Mouse (Mus musculus) hindbrain, embryonic 14.5 days (tissue): ENCODE data around the gene Sprr2a2. TPM values are rescaled to one million over a fixed set of nuclear protein-coding genes. Genes with fewer than 3 reads are reported as not detected.
"Not testable (repeated sequence)": the region's sequence is repeated elsewhere in the genome, so short reads cannot be mapped to it uniquely, and the experiment has no call there.

Experiments
- ATAC-seq: fragments of 200-750 bp; cut with Nextera tagmentation; 2 replicates; pipeline ENCODE4 v1.8.0; 2017; ENCODE audit warnings: moderate number of reproducible peaks, mild to moderate bottlenecking, moderate TSS enrichment, moderate library complexity; ENCODE audit not compliant: low FRiP score
- DNase-seq: peaks from one replicate; pipeline ENCODE4 v3.0.0-alpha.2; 2015; ENCODE audit warnings: low spot score
- H3K27ac ChIP-seq: fragments of 300-500 bp; sonication (generic); 2 replicates; pipeline ENCODE4 v1.5.1; 2014; ENCODE audit warnings: mild to moderate bottlenecking, moderate library complexity
- H3K27me3 ChIP-seq: fragments of 300-500 bp; sonication (generic); 2 replicates; pipeline ENCODE4 v1.6.1; 2014; ENCODE audit warnings: mild to moderate bottlenecking, low read length, mixed read lengths; ENCODE audit not compliant: control insufficient read depth, insufficient read depth
- H3K36me3 ChIP-seq: fragments of 300-500 bp; sonication (generic); replicated peaks from 2 replicates; pipeline ENCODE4 v1.6.1; 2014; ENCODE audit not compliant: control insufficient read depth, insufficient read depth
- H3K4me1 ChIP-seq: fragments of 300-500 bp; sonication (generic); replicated peaks from 2 replicates; pipeline ENCODE4 v1.6.1; 2014; ENCODE audit warnings: antibody characterized with exemption, low read length, mixed read lengths; ENCODE audit not compliant: control insufficient read depth, insufficient read depth
- H3K4me2 ChIP-seq: fragments of 300-500 bp; sonication (generic); replicated peaks from 2 replicates; pipeline ENCODE4 v1.6.1; 2014; ENCODE audit warnings: mild to moderate bottlenecking, moderate library complexity
- H3K4me3 ChIP-seq: fragments of 300-500 bp; sonication (generic); replicated peaks from 2 replicates; pipeline ENCODE4 v1.5.1; 2014; ENCODE audit warnings: mild to moderate bottlenecking, low read length
- H3K9ac ChIP-seq: fragments of 300-500 bp; sonication (generic); 2 replicates; pipeline ENCODE4 v1.6.1; 2014
- H3K9me3 ChIP-seq: fragments of 300-500 bp; sonication (generic); 2 replicates; pipeline ENCODE4 v1.6.1; 2016; ENCODE audit warnings: low read length; ENCODE audit not compliant: control insufficient read depth
- WGBS: fragments of 180-500 bp; shearing (Covaris S2); extraction: QIAGEN DNeasy Blood & Tissue Kit; methylation state at CpG from one replicate; pipeline ENCODE4 v1.1.7; 2014; 5-methylcytosine and 5-hydroxymethylcytosine counted together
- polyA plus RNA-seq: library from polyadenylated mRNA; unstranded; fragments of >200 nt; fragmentation: Nextera tagmentation; extraction: Ambion mirVana; gene quantifications from 2 replicates; pipeline ENCODE4 v1.2.1, GENCODE M21; 2014

Sprr2a2 gene
- polyA plus RNA-seq, 1 experiment from 2014 or later, result not detected

DNA sequence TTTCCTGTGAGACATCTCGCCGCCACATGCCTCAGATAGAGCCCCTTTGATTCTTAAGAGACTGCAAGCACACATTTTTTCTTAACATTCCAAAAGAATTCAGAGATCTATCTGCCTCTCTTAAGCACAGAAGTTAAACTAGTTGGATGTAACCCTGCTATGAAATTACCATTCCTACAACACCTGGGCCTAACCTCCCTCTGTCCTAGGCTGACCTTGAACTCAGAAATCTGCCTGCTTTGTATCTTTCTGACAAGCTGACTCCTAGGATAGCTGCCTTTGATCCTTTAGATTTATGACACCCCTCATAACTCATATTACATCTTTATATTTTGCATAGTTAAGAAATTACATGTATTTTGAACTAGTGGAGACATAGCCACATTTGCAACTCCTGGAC lies 47.7 kb downstream of the Sprr2a2 start:
- not testable (repeated sequence) for H3K4me3 ChIP-seq, H3K36me3 ChIP-seq, DNase-seq, H3K4me1 ChIP-seq, H3K27ac ChIP-seq, H3K9ac ChIP-seq, H3K27me3 ChIP-seq, H3K4me2 ChIP-seq, H3K9me3 ChIP-seq
- ATAC-seq, result 0 out of 2 replicates have a peak, but pooled peaks have one; percentile 33
- WGBS, result no CpG with 5 or more reads among the region's 2 CpGs

DNA sequence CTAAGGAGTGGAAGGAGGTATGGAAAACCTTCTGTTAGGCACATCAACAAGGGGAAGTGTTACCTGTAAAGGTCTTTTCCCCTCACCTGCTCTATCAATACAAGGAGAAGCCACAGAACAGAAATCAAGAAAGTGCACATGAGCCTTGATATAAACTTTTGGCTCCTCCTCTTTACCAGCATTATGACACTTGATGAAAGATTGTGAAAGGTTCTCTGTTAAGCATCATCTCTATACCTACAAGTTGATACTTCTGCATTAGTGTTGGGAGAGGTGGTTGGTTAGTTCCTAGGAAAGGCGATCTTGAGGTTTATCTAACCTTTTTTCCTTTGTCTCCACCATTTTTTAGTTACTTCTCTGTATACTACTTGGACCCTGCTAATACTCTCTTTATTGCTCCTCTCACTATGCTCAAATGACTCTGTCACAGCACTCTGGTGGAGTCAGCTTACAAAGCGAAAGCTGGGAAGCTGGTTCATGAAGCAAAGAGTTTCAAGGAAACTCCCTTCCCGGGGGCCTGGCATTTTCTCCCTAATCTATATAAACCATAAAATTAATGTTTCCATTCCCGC lies 55.8 kb downstream of the Sprr2a2 start:
- not testable (repeated sequence) for H3K4me2 ChIP-seq, H3K27me3 ChIP-seq, H3K4me1 ChIP-seq, H3K27ac ChIP-seq, H3K36me3 ChIP-seq, H3K9ac ChIP-seq, H3K9me3 ChIP-seq, H3K4me3 ChIP-seq, DNase-seq
- 0 out of 2 replicates have a peak, but pooled peaks have one; percentile 7 for ATAC-seq
- WGBS, result no CpG with 5 or more reads among the region's 4 CpGs

DNA sequence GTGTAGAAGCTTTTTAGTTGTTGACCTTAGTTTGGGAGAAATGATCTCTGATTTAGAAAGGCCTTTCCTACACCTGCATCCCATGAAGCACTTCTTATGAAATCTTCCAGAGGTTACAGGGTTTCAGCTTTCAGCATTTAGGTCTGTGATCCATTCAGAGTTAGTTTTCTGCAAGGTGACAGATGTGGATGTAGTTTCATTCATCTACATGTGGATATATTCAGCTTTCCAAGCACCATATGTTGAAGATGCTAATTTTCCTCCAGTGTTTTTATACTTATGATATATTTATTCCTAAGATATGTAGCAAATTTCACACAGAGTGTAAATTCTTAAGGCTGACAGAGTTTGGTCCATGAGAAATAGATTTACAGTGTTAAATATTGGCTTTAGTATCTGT lies 57.8 kb downstream of the Sprr2a2 start:
- not testable (repeated sequence) for H3K36me3 ChIP-seq, H3K27me3 ChIP-seq, H3K4me3 ChIP-seq, H3K4me1 ChIP-seq, H3K27ac ChIP-seq, ATAC-seq, DNase-seq, H3K9ac ChIP-seq, H3K4me2 ChIP-seq, H3K9me3 ChIP-seq

DNA sequence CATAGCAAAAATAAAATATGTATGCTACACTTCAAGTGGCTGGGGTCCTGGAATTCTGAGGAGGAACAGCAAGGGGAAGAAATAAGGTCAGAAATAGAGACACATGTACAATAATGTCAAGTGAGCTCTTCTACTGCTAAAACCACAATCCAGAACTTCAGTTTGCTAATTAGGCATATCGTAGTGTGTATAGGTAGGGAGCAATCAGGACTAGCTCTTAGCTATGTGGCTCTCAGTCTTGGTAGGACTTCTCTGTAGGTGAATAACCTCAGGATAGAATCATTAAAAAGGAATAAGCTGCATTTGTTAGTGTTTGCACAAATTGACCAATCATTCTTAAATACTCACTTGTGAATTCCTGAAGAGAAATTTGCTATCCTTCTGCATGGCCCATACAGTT lies 58.3 kb downstream of the Sprr2a2 start:
- H3K4me1 ChIP-seq, H3K4me2 ChIP-seq, H3K4me3 ChIP-seq, H3K9ac ChIP-seq, DNase-seq, H3K27ac ChIP-seq, H3K27me3 ChIP-seq, ATAC-seq, H3K9me3 ChIP-seq, H3K36me3 ChIP-seq: not testable (repeated sequence)
- no CpG with 5 or more reads among the region's 1 CpGs for WGBS

DNA sequence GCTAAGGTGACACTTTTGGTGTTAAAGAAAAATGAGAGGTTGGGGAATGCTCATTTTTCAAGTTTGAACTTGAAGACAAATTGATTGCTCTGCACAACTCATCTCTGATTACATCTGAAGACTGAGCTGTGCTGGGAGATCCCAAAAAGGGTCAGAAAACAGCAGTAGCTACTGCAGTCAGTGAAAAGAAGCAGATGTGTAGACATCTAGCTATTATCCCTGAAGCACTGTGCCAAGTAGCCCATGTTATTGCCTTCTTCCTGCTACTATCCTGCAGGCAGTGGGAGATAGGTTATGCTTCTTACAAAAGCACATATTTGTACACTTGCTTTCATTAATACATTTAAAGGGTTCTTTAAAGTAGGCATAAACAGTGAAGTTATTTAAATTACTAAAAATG lies 63.9 kb downstream of the Sprr2a2 start:
- not testable (repeated sequence) for DNase-seq, H3K4me1 ChIP-seq, H3K27me3 ChIP-seq, H3K9me3 ChIP-seq, H3K9ac ChIP-seq, H3K27ac ChIP-seq, H3K36me3 ChIP-seq, H3K4me3 ChIP-seq, H3K4me2 ChIP-seq
- peak; percentile 36; the same call in 1 of the 2 replicates for ATAC-seq

DNA sequence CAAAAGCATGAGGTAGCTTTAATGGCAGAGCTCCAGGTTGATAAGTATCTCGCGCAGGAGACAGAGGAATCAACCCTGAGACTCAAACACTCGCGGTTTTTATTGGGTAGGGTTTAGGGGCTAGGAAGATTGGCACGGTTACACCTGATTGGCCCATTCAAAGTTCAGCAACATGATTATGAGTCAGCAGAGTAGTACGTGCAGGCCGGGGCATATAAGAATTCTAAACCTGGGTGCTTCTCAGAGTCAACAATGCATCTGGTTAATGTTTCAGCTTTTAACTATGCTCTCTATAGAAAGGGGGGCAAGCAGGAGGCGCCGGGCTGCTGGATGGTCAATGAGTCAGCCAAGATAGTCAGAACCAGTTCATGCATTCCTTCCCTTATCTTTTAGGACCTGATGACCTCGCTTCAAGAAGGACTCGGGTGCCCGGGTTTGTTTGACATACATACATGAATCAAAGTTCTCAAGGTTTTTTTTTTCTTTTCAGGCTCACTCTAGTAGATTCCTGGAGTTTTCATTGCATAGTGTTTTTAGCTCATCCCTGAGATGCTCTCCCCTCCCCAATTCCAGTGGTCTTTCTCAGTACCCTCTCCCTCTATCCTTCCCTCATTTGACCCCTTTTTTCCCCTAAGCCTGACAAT lies 65.4 kb downstream of the Sprr2a2 start:
- not testable (repeated sequence) for H3K4me2 ChIP-seq, DNase-seq, H3K4me1 ChIP-seq, H3K27me3 ChIP-seq, H3K27ac ChIP-seq, ATAC-seq, H3K36me3 ChIP-seq, H3K9ac ChIP-seq, H3K4me3 ChIP-seq, H3K9me3 ChIP-seq
- WGBS, result 52% methylated on average over 5 of the region's 12 CpGs

DNA sequence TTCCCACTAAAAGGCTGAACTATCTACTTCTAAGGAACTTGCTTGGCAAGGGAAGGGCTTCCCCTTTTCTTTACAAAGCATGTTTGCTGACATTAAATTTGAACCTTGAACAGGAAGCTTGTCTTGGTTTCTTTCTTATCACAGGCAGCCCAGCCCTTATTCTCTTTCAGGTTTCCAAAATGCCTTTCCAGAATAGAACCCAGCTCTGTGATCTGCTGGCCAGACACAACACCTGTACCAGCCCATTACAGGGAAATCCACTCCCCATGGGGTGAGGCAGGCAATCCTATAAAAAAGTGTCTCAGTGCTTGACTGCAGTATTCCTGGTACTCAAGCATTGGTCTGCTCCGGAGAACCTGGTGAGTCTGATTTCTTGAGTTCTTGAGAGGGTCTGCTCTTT lies 69.4 kb downstream of the Sprr2a2 start, which contains the start of gene Sprr2a3:
Gene Sprr2a3, plus strand, starts transcription at position 317 of the 400 bp plus-strand sequence.
- H3K27me3 ChIP-seq, H3K9me3 ChIP-seq, H3K36me3 ChIP-seq, H3K4me2 ChIP-seq, H3K9ac ChIP-seq, H3K27ac ChIP-seq, DNase-seq, H3K4me1 ChIP-seq, H3K4me3 ChIP-seq, ATAC-seq: not testable (repeated sequence)
- 96% methylated on average over 1 of the region's 1 CpGs for WGBS

DNA sequence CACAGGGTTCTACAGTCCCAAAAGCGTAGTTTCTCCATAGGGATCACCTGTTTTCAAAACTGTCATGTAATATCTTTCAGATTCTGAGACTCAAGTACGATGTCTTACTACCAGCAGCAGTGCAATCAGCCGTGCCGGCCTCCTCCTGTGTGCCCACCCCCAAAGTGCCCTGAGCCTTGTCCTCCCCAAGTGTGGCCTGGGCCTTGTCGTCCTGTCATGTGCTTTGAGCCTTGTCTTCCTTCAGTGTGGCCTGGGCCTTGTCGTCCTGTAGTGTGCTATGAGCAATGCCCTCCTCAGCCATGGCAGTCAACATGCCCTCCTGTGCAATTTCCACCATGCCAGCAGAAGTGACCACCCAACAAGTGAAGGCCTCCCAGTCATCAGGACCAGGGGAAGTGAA lies 72.8 kb downstream of the Sprr2a2 start:
- not testable (repeated sequence) for H3K4me2 ChIP-seq, DNase-seq, H3K27me3 ChIP-seq, H3K27ac ChIP-seq, H3K36me3 ChIP-seq, H3K4me3 ChIP-seq, H3K9me3 ChIP-seq, H3K4me1 ChIP-seq, H3K9ac ChIP-seq
- peak; percentile 59; the same call in 1 of the 2 replicates for ATAC-seq
- WGBS, result 83% methylated on average over 6 of the region's 6 CpGs
